Mouse (Mus musculus) midbrain, embryonic 12.5 days (tissue): ENCODE measurements around the gene Atg7. TPM values are rescaled to one million over a fixed set of nuclear protein-coding genes. Genes with fewer than 3 reads are reported as not detected.

Experiments
- ATAC-seq: fragments of 200-750 bp; cut with Nextera tagmentation; 2 replicates; pipeline ENCODE4 v1.8.0; 2017; ENCODE audit warnings: low read depth, moderate TSS enrichment, moderate library complexity; ENCODE audit not compliant: low FRiP score
- H3K27ac ChIP-seq: fragments of 300-500 bp; sonication (generic); replicated peaks from 2 replicates; pipeline ENCODE4 v1.5.1; 2016; ENCODE audit warnings: mild to moderate bottlenecking
- H3K27me3 ChIP-seq: fragments of 300-500 bp; sonication (generic); 2 replicates; pipeline ENCODE4 v1.6.1; 2016; ENCODE audit warnings: mild to moderate bottlenecking
- H3K36me3 ChIP-seq: fragments of 300-500 bp; sonication (generic); 2 replicates; pipeline ENCODE4 v1.6.1; 2016
- H3K4me1 ChIP-seq: fragments of 300-500 bp; sonication (generic); 2 replicates; pipeline ENCODE4 v1.6.1; 2016
- H3K4me2 ChIP-seq: fragments of 300-500 bp; sonication (generic); replicated peaks from 2 replicates; pipeline ENCODE4 v1.6.1; 2016; ENCODE audit warnings: mild to moderate bottlenecking, moderate library complexity
- H3K4me3 ChIP-seq: fragments of 300-500 bp; sonication (generic); 2 replicates; pipeline ENCODE4 v1.5.1; 2016; ENCODE audit warnings: mild to moderate bottlenecking
- H3K9ac ChIP-seq: fragments of 300-500 bp; sonication (generic); replicated peaks from 2 replicates; pipeline ENCODE4 v1.6.1; 2016; ENCODE audit warnings: mild to moderate bottlenecking, moderate library complexity
- H3K9me3 ChIP-seq: fragments of 300-500 bp; sonication (generic); 2 replicates; pipeline ENCODE4 v1.6.1; 2016; ENCODE audit warnings: mild to moderate bottlenecking
- WGBS: fragments of 180-500 bp; shearing (Covaris S2); methylation state at CpG from one replicate; pipeline ENCODE4 v1.1.7; 2016; 5-methylcytosine and 5-hydroxymethylcytosine counted together
- polyA plus RNA-seq: library from polyadenylated mRNA; unstranded; fragments of >200 nt; fragmentation: Nextera tagmentation; extraction: Ambion mirVana; gene quantifications from 2 replicates; pipeline ENCODE4 v1.2.1, GENCODE M21; 2016

Atg7 gene
- polyA plus RNA-seq, 1 experiment from 2014 or later: 19.4 TPM

- WGBS: 76% methylated on average over 9 of the region's 9 CpGs
- H3K4me1 ChIP-seq: no peaks in the 10 kb centered on the region
- H3K9ac ChIP-seq: no peak overlapping the region
- no peaks in the 10 kb centered on the region for H3K9me3 ChIP-seq
- no peaks in the 10 kb centered on the region for H3K27me3 ChIP-seq
- no peak overlapping the region for H3K4me2 ChIP-seq
- no peak for ATAC-seq
- H3K27ac ChIP-seq: no peak overlapping the region
- no peaks in the 10 kb centered on the region for H3K36me3 ChIP-seq
- H3K4me3 ChIP-seq: no peak overlapping the region
Observed at GRCm38 (mm10) chr6:114833058-114833685, 190.3 kb downstream of the Atg7 start.

GRCm38 (mm10) chr6:114833791-114834346 lies 191.0 kb downstream of the Atg7 start:
- Histone ChIP-seq H3K27me3 (no peaks in the 10 kb centered on the region), H3K4me3 (no peak overlapping the region), H3K27ac (no peak overlapping the region), H3K36me3 (no peaks in the 10 kb centered on the region), H3K4me2 (no peak overlapping the region), H3K9ac (no peak overlapping the region), H3K9me3 (no peaks in the 10 kb centered on the region), H3K4me1 (no peaks in the 10 kb centered on the region)
- ATAC-seq: no peak
- 76% methylated on average over 4 of the region's 4 CpGs for WGBS

GRCm38 (mm10) chr6:114835344-114835743 lies 192.4 kb downstream of the Atg7 start:
- Histone ChIP-seq H3K36me3 (no peaks in the 10 kb centered on the region), H3K9me3 (no peaks in the 10 kb centered on the region), H3K9ac (no peak overlapping the region), H3K27ac (no peak overlapping the region), H3K4me2 (no peak overlapping the region), H3K27me3 (no peaks in the 10 kb centered on the region), H3K4me3 (no peak overlapping the region), H3K4me1 (0 out of 2 replicates have a peak, but pooled peaks cover 1% of the 10 kb centered on the region)
- ATAC-seq: no peak
- WGBS: 79% methylated on average over 7 of the region's 7 CpGs

GRCm38 (mm10) chr6:114835752-114836151 lies 192.9 kb downstream of the Atg7 start:
- Histone ChIP-seq H3K9me3 (no peaks in the 10 kb centered on the region), H3K4me2 (no peak overlapping the region), H3K27me3 (no peaks in the 10 kb centered on the region), H3K9ac (no peak overlapping the region), H3K27ac (no peak overlapping the region), H3K36me3 (no peaks in the 10 kb centered on the region), H3K4me3 (no peak overlapping the region), H3K4me1 (peaks cover 5% of the 10 kb centered on the region)
- no peak for ATAC-seq
- WGBS: 84% methylated on average over 1 of the region's 1 CpGs

- Histone ChIP-seq H3K4me3 (no peak overlapping the region), H3K9ac (no peak overlapping the region), H3K9me3 (no peaks in the 10 kb centered on the region), H3K4me2 (no peak overlapping the region), H3K36me3 (no peaks in the 10 kb centered on the region), H3K4me1 (peaks cover 12% of the 10 kb centered on the region), H3K27ac (no peak overlapping the region), H3K27me3 (no peaks in the 10 kb centered on the region)
- ATAC-seq: no peak
- 80% methylated on average over 3 of the region's 3 CpGs for WGBS
Observed at GRCm38 (mm10) chr6:114836433-114836832, 193.5 kb downstream of the Atg7 start.

GRCm38 (mm10) chr6:114838872-114839271 lies 196.0 kb downstream of the Atg7 start:
- no peak for ATAC-seq
- no peaks in the 10 kb centered on the region for H3K9me3 ChIP-seq
- no peaks in the 10 kb centered on the region for H3K27me3 ChIP-seq
- H3K4me3 ChIP-seq: no peak overlapping the region
- H3K27ac ChIP-seq: no peak overlapping the region
- H3K4me1 ChIP-seq: peaks cover 14% of the 10 kb centered on the region
- H3K36me3 ChIP-seq: no peaks in the 10 kb centered on the region
- no peak overlapping the region for H3K4me2 ChIP-seq
- WGBS: 86% methylated on average over 4 of the region's 4 CpGs
- no peak overlapping the region for H3K9ac ChIP-seq

- Histone ChIP-seq H3K27me3 (no peaks in the 10 kb centered on the region), H3K9me3 (no peaks in the 10 kb centered on the region), H3K4me1 (peaks cover 14% of the 10 kb centered on the region), H3K27ac (no peak overlapping the region), H3K36me3 (no peaks in the 10 kb centered on the region), H3K4me2 (no peak overlapping the region), H3K9ac (no peak overlapping the region), H3K4me3 (no peak overlapping the region)
- WGBS: 93% methylated on average over 7 of the region's 7 CpGs
- ATAC-seq: no peak
Observed at GRCm38 (mm10) chr6:114840012-114840411, 197.1 kb downstream of the Atg7 start.

- H3K36me3 ChIP-seq: no peaks in the 10 kb centered on the region
- no peak overlapping the region for H3K9ac ChIP-seq
- no peaks in the 10 kb centered on the region for H3K27me3 ChIP-seq
- peak overlapping the region; percentile 21; the same call in 1 of the 2 replicates for H3K27ac ChIP-seq
- WGBS: 70% methylated on average over 3 of the region's 3 CpGs
- H3K4me2 ChIP-seq: no peak overlapping the region
- no peak overlapping the region for H3K4me3 ChIP-seq
- H3K9me3 ChIP-seq: no peaks in the 10 kb centered on the region
- ATAC-seq: no peak
- H3K4me1 ChIP-seq: peaks cover 23% of the 10 kb centered on the region
Observed at GRCm38 (mm10) chr6:114842131-114842530, 199.2 kb downstream of the Atg7 start.

GRCm38 (mm10) chr6:114842863-114843262 lies 200.0 kb downstream of the Atg7 start:
- Histone ChIP-seq H3K4me2 (no peak overlapping the region), H3K9ac (no peak overlapping the region), H3K27me3 (no peaks in the 10 kb centered on the region), H3K4me1 (peaks cover 23% of the 10 kb centered on the region), H3K36me3 (no peaks in the 10 kb centered on the region), H3K4me3 (no peak overlapping the region), H3K9me3 (no peaks in the 10 kb centered on the region), H3K27ac (no peak overlapping the region)
- ATAC-seq: no peak
- WGBS: 98% methylated on average over 2 of the region's 2 CpGs

GRCm38 (mm10) chr6:114846153-114846772 lies 203.4 kb downstream of the Atg7 start:
- WGBS: 29% methylated on average over 4 of the region's 4 CpGs
- no peak overlapping the region for H3K4me3 ChIP-seq
- peak; percentile 53; the same call in 1 of the 2 replicates for ATAC-seq

GRCm38 (mm10) chr6:114847582-114848174 lies 204.8 kb downstream of the Atg7 start:
- Histone ChIP-seq H3K27me3 (no peaks in the 10 kb centered on the region), H3K4me2 (no peak overlapping the region), H3K4me3 (no peak overlapping the region), H3K4me1 (peaks cover 30% of the 10 kb centered on the region), H3K36me3 (no peaks in the 10 kb centered on the region), H3K27ac (no peak overlapping the region), H3K9ac (no peak overlapping the region), H3K9me3 (no peaks in the 10 kb centered on the region)
- ATAC-seq: no peak
- 84% methylated on average over 12 of the region's 12 CpGs for WGBS

More at GRCm38 (mm10) chr6:114846153-114846772, 203.4 kb downstream of the Atg7 start:
- Histone ChIP-seq H3K4me2 (no peak overlapping the region), H3K36me3 (no peaks in the 10 kb centered on the region), H3K9ac (0 out of 2 replicates have a peak overlapping the region, but pooled peaks have one; percentile 39), H3K4me1 (peaks cover 19% of the 10 kb centered on the region), H3K27ac (peak overlapping the region; percentile 63), H3K27me3 (no peaks in the 10 kb centered on the region), H3K9me3 (no peaks in the 10 kb centered on the region)

GRCm38 (mm10) chr6:114848761-114849160 lies 205.9 kb downstream of the Atg7 start:
- Histone ChIP-seq H3K9me3 (no peaks in the 10 kb centered on the region), H3K27ac (no peak overlapping the region), H3K4me2 (no peak overlapping the region), H3K27me3 (peaks cover 8% of the 10 kb centered on the region; the same call in 1 of the 2 replicates), H3K9ac (no peak overlapping the region), H3K36me3 (no peaks in the 10 kb centered on the region), H3K4me3 (no peak overlapping the region), H3K4me1 (peaks cover 37% of the 10 kb centered on the region)
- no peak for ATAC-seq
- whole genome bisulfite sequencing: 76% methylated on average over 7 of the region's 7 CpGs
